Mouse (Mus musculus) kidney, embryonic 14.5 days (tissue): ENCODE results near the gene Rsph1. TPM values are rescaled to one million over a fixed set of nuclear protein-coding genes. Genes with fewer than 3 reads are reported as not detected.

Experiments
- ATAC-seq: fragments of 200-750 bp; cut with Nextera tagmentation; 2 replicates; pipeline ENCODE4 v1.8.0; 2017; ENCODE audit warnings: moderate number of reproducible peaks, mild to moderate bottlenecking, moderate TSS enrichment, moderate library complexity; ENCODE audit not compliant: low FRiP score, low TSS enrichment
- H3K27ac ChIP-seq: fragments of 300-500 bp; sonication (generic); 2 replicates; pipeline ENCODE4 v1.5.1; 2014; ENCODE audit warnings: low read depth, mild to moderate bottlenecking, low read length, moderate library complexity, mixed read lengths
- H3K27me3 ChIP-seq: fragments of 300-500 bp; sonication (generic); 2 replicates; pipeline ENCODE4 v1.6.1; 2014; ENCODE audit warnings: mild to moderate bottlenecking, low read length; ENCODE audit not compliant: control insufficient read depth, insufficient read depth
- H3K36me3 ChIP-seq: fragments of 300-500 bp; sonication (generic); 2 replicates; pipeline ENCODE4 v1.6.1; 2014; ENCODE audit warnings: low read length, mixed read lengths; ENCODE audit not compliant: control insufficient read depth, insufficient read depth
- H3K4me1 ChIP-seq: fragments of 300-500 bp; sonication (generic); 2 replicates; pipeline ENCODE4 v1.6.1; 2014; ENCODE audit warnings: low read length, mixed read lengths; ENCODE audit not compliant: control insufficient read depth, insufficient read depth
- H3K4me2 ChIP-seq: fragments of 300-500 bp; sonication (generic); replicated peaks from 2 replicates; pipeline ENCODE4 v1.6.1; 2014; ENCODE audit warnings: low read depth, mild to moderate bottlenecking, low read length
- H3K4me3 ChIP-seq: fragments of 300-500 bp; sonication (generic); 2 replicates; pipeline ENCODE4 v1.5.1; 2014; ENCODE audit warnings: mild to moderate bottlenecking, low read length
- H3K9ac ChIP-seq: fragments of 300-500 bp; sonication (generic); 2 replicates; pipeline ENCODE4 v1.6.1; 2014; ENCODE audit warnings: low read depth, mild to moderate bottlenecking, low read length, moderate library complexity
- H3K9me3 ChIP-seq: fragments of 300-500 bp; sonication (generic); 2 replicates; pipeline ENCODE4 v1.6.1; 2016; ENCODE audit warnings: low read length; ENCODE audit not compliant: control insufficient read depth
- WGBS: fragments of 180-500 bp; shearing (Covaris S2); extraction: QIAGEN DNeasy Blood & Tissue Kit; methylation state at CpG from one replicate; pipeline ENCODE4 v1.1.7; 2014; 5-methylcytosine and 5-hydroxymethylcytosine counted together
- polyA plus RNA-seq: library from polyadenylated mRNA; unstranded; fragments of >200 nt; fragmentation: Nextera tagmentation; extraction: Ambion mirVana; gene quantifications from 2 replicates; pipeline ENCODE4 v1.2.1, GENCODE M21; 2014

The Rsph1 gene
- polyA plus RNA-seq, 1 experiment from 2014 or later: 1.6 TPM

DNA sequence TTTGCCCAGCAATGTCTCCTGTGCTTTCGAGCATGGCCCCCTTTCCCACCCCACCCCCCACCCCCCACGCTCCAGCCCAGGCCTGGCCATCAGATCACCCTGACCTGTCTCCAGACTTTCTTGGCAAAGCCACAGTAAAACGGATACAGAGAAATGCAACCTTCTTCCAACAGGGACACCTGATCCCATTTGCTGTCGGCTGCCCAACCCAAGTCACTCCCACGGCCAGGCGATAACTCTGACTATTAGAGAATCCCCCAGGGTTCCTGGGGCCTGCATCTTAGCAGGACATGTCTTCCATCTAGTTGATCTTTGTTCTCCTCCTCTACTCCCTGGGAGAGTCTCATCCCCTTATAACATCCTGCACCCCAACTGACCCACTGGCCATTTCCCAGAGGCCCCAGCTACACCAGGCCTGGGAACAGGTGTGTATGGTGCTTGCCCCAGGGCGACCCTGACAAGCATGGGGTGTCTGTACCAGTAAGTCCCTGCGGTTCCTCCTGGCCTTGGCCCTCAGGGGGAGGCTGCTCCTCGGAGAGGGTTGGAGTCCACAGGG, 18.8 kb downstream of the Rsph1 start:
- Histone ChIP-seq H3K27me3 (no peaks in the 10 kb centered on the region), H3K4me1 (peaks cover 3% of the 10 kb centered on the region), H3K27ac (no peak overlapping the region), H3K4me2 (no peak overlapping the region), H3K9me3 (no peaks in the 10 kb centered on the region), H3K4me3 (no peak overlapping the region), H3K36me3 (no peaks in the 10 kb centered on the region), H3K9ac (no peak overlapping the region)
- no peak for ATAC-seq
- WGBS: 50% methylated on average over 9 of the region's 9 CpGs

DNA sequence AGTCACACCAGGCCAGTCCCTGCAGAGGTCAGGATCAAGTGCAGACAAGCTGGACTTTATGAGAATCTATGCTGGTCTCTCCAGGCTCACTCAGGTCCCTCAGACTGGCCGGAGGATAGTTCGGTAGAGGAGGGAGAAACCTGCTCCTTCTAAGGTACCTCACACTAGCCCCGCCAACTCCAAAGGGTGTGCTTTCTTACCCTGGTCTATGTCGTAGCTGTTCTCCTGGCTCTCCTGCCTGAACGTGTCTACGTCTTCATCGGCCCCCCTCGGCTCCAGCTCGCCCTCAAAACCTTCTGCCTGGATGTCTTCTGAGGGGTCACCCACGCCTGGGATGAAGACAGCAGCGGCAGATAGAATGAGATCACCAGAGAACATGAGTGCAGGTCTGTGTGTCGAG, 19.3 kb downstream of the Rsph1 start:
- H3K9me3 ChIP-seq: no peaks in the 10 kb centered on the region
- H3K36me3 ChIP-seq: no peaks in the 10 kb centered on the region
- H3K9ac ChIP-seq: no peak overlapping the region
- no peak overlapping the region for H3K4me3 ChIP-seq
- no peak overlapping the region for H3K4me2 ChIP-seq
- no peak overlapping the region for H3K27ac ChIP-seq
- peaks cover 3% of the 10 kb centered on the region for H3K4me1 ChIP-seq
- 82% methylated on average over 12 of the region's 12 CpGs for WGBS
- no peaks in the 10 kb centered on the region for H3K27me3 ChIP-seq
- ATAC-seq: no peak

DNA sequence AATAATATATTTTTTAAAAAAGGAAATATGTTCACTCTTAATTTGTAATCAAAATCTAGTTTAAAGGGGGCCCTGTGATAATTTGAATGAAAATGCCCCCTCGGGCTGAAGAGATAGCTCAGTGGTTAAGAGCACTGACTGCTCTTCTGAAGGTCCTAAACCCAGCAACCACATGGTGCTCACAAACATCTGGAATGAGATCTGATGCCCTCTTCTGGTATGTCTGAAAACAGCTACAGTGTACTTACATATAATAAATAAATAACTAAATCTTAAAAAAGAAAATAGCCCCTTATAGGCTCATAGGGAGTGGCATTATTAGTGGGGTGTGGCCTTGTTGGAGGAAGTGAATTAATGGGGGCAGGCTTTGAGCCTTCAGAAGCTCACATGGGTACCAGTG, 20.0 kb downstream of the Rsph1 start:
- WGBS: 88% methylated on average over 1 of the region's 1 CpGs
- H3K27ac ChIP-seq: no peak overlapping the region
- no peak overlapping the region for H3K4me3 ChIP-seq
- no peaks in the 10 kb centered on the region for H3K9me3 ChIP-seq
- H3K27me3 ChIP-seq: no peaks in the 10 kb centered on the region
- H3K4me2 ChIP-seq: no peak overlapping the region
- H3K4me1 ChIP-seq: peaks cover 3% of the 10 kb centered on the region
- no peaks in the 10 kb centered on the region for H3K36me3 ChIP-seq
- no peak for ATAC-seq
- H3K9ac ChIP-seq: no peak overlapping the region

DNA sequence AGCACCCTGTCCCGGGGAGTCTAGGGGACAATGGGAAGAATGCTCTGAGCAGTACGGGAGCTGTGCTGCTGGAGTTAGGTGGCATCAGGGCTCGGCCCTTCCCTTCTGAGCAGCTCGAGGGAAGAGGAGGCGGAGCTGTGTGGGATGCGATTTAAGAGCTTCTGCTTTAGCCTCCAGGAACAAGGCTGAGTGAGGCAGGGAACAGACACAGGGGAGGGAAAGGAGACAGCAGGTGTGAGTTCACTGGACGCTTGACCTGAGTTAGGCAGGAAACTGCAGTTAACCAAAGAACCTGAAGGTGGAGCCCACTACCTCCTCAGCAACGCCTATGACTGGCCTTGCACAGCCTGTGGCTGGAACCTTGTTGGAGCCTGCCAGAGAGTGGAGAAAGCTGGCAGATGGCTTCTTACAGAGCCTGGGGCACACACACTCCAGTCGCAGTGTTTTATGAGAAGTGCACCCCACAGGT, 22.7 kb downstream of the Rsph1 start:
- ATAC-seq: peak; percentile 86
- 9% methylated on average over 9 of the region's 9 CpGs for WGBS
- H3K4me1 ChIP-seq: no peaks in the 10 kb centered on the region; the same call in 1 of the 2 replicates

DNA sequence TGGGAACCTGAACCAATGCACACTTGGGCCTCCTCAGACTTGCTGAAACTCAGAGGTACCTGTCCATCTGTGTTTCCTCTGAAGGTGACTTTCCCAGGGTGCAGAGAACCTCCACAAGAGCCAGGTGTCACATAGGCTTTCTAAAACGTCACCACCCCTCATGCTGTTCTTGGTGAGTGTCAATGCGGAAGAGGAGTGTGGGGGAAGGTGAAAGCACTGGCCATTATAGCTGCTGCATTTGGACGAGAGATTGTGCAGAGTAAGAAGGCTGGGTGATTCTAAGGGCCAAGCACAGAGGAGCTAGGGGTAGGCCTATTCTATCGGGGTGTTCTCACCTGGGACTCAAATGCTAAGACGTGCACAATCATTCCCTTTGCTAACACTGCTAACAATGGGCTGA, 23.2 kb downstream of the Rsph1 start:
- H3K4me2 ChIP-seq: no peak overlapping the region
- no peaks in the 10 kb centered on the region for H3K9me3 ChIP-seq
- no peaks in the 10 kb centered on the region; the same call in 1 of the 2 replicates for H3K4me1 ChIP-seq
- WGBS: 67% methylated on average over 5 of the region's 5 CpGs
- ATAC-seq: no peak
- no peaks in the 10 kb centered on the region for H3K27me3 ChIP-seq
- no peak overlapping the region for H3K9ac ChIP-seq
- no peak overlapping the region for H3K27ac ChIP-seq
- H3K4me3 ChIP-seq: no peak overlapping the region
- H3K36me3 ChIP-seq: no peaks in the 10 kb centered on the region

More for the DNA sequence above, 22.7 kb downstream of the Rsph1 start:
- Histone ChIP-seq H3K4me2 (no peak overlapping the region), H3K36me3 (no peaks in the 10 kb centered on the region), H3K27me3 (no peaks in the 10 kb centered on the region), H3K27ac (no peak overlapping the region), H3K4me3 (no peak overlapping the region), H3K9ac (no peak overlapping the region), H3K9me3 (no peaks in the 10 kb centered on the region)

DNA sequence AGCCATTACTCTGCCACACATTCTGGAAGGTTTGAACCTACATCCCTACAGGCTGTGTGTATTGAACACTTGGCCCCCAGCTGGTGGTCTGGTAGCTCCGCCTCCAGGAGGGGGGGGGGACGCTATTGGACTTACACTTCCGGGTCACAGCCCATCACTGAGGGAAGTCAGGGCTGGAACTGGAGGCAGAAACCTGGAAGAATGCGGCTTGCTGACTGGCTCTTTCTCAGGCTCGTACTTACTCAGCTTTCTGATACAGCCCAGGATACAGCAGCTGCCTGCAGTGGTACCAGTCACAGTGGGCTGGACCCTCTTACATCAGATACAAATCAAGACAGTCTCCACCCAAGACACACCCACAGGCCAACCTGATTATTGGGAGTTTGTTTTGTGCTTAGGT, 30.0 kb downstream of the Rsph1 start:
- no peak overlapping the region for H3K4me2 ChIP-seq

DNA sequence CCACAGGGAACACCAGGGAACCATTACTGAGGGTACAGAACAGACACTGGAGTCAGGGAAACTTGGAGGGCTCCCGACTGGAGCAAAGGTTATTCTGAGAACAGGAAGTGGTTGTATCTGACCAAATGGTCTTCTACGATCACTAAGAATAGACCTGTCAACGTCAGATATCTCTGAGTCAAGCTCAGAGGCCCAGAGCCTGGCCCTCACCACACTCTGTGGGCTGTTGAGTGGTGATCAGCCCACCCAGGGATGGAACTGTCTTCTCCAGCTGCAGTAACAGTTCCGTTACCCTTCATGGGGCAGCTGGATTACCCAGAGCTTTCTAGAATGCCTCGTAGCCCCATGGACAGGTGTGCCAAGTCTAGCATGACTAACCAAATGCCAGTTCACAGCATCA, 31.9 kb downstream of the Rsph1 start:
- no peaks in the 10 kb centered on the region for H3K4me1 ChIP-seq
- no peak for ATAC-seq
- 64% methylated on average over 5 of the region's 5 CpGs for WGBS
- H3K9ac ChIP-seq: no peak overlapping the region
- no peak overlapping the region for H3K4me2 ChIP-seq
- H3K9me3 ChIP-seq: no peaks in the 10 kb centered on the region
- H3K36me3 ChIP-seq: no peaks in the 10 kb centered on the region
- H3K27me3 ChIP-seq: no peaks in the 10 kb centered on the region
- H3K27ac ChIP-seq: no peak overlapping the region
- H3K4me3 ChIP-seq: no peak overlapping the region

More for the DNA sequence above, 30.0 kb downstream of the Rsph1 start:
- H3K36me3 ChIP-seq: no peaks in the 10 kb centered on the region
- no peaks in the 10 kb centered on the region for H3K4me1 ChIP-seq
- H3K4me3 ChIP-seq: no peak overlapping the region
- no peaks in the 10 kb centered on the region for H3K27me3 ChIP-seq
- H3K9me3 ChIP-seq: no peaks in the 10 kb centered on the region
- no peak overlapping the region for H3K9ac ChIP-seq
- no peak for ATAC-seq
- no peak overlapping the region for H3K27ac ChIP-seq
- 31% methylated on average over 5 of the region's 5 CpGs for WGBS

DNA sequence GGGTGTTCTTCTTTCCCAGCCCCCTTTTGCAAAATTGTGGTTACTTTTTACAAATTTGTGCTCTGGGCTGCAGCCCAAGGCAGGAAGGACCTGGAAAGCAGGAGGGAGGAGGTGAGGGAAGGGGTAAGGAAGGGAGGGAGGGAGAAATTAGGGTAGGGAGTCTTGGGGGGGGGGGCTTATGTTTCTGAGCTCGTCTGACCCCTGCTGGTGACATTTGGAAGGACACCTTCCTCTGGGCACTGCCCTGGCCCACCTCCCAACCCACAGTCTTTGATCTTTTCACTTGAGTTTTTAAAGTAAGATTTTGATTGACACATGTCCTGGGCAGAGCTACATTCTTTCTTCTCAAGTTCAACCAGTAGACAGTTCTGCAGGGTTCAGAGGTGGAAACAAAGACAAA, 34.4 kb downstream of the Rsph1 start:
- H3K9me3 ChIP-seq: no peaks in the 10 kb centered on the region
- H3K27me3 ChIP-seq: no peaks in the 10 kb centered on the region
- WGBS: 0% methylated on average over 1 of the region's 1 CpGs
- no peak overlapping the region for H3K4me2 ChIP-seq
- no peaks in the 10 kb centered on the region for H3K36me3 ChIP-seq
- H3K27ac ChIP-seq: no peak overlapping the region
- no peaks in the 10 kb centered on the region for H3K4me1 ChIP-seq
- no peak overlapping the region for H3K4me3 ChIP-seq
- no peak for ATAC-seq
- no peak overlapping the region for H3K9ac ChIP-seq

DNA sequence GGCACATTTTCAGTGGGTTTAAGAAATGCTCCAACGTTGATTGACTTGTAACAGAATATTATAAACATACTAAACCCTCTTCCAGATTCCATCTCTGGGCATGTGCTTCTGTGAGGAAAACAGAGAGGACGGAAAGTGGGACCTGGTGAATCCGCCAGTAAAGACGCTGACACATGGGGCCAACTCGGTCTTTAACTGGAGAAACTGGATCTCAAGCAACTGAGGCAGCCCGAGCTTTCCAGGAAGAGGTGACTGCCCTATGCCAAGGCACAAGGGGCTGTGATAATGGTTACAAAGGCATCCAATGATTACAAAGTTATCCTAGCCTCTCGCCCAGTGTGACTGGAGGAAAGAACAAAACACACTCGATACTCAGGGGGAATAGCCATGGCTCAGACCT, 36.0 kb downstream of the Rsph1 start:
- 88% methylated on average over 8 of the region's 8 CpGs for WGBS
- Histone ChIP-seq H3K9me3 (no peaks in the 10 kb centered on the region), H3K27me3 (no peaks in the 10 kb centered on the region), H3K9ac (no peak overlapping the region), H3K4me1 (no peaks in the 10 kb centered on the region), H3K36me3 (no peaks in the 10 kb centered on the region), H3K4me3 (no peak overlapping the region), H3K4me2 (no peak overlapping the region), H3K27ac (no peak overlapping the region)
- ATAC-seq: no peak
